Mouse (Mus musculus) right cerebral cortex, postnatal 25 days (tissue): Measurements from ENCODE around the gene Tbc1d1.

Source experiments
- DNase-seq: peaks from one replicate; pipeline ENCODE4 v3.0.0; 2022

The Tbc1d1 gene

DNA sequence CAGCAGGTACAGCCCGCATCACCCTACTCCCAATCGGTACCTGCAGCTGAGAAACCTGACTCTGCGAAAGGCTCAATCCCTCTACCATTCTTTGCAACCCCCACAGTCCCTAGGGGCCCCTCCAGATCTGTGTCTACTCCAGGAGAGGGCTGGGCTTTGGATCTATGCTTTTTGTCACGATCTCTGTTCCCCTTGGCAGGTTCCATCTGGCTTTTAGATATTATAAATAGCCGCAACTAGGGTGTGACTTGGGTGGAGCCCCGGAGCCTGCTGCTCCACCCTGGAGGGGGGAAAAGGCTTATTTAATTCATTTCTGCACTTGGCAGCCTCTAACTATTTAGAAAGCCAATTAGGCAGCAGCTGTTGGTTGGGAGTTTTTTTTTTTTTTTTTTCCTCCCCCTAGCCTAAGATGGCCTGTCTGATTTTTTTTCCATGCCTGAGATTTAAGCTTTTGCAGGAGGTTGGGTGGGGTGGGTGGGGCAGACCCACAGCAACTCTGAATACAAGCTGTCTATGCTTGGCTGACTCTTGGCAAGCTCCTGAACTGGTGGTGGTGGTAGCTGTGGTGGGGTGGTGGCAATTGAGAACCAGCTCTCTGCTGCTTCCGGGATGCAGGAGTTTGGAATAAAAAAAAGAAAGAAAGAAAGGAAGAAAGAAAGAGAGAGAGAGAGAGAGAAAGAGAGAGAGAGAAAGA lies 208.5 kb downstream of the Tbc1d1 start:
- DNase-seq: no peak

GRCm38 (mm10) chr5:64365187-64366066 lies 209.3 kb downstream of the Tbc1d1 start:
- DNase-seq: peak; percentile 51

DNA sequence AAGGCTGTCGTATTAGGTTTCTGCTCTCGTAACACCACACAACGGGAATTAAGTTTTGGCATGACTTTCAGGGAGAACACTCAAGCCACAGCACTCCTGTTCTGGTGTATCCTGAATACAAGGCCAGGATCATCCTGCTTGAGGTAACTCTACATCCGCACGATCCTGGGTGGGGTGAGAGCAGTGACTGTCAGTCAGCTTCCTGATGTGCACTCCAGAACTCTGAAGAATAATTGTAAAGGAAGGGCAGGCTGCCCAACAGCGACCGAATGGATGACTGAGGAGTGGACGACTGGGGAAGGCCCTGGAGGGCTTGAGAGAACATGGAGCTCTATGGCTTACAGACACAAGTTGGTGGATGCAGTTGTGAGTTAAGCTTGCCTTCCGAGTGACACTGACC lies 210.0 kb downstream of the Tbc1d1 start:
- no peak for DNase-seq

GRCm38 (mm10) chr5:64367426-64367825 lies 211.3 kb downstream of the Tbc1d1 start:
- DNase-seq: peak; percentile 69

DNA sequence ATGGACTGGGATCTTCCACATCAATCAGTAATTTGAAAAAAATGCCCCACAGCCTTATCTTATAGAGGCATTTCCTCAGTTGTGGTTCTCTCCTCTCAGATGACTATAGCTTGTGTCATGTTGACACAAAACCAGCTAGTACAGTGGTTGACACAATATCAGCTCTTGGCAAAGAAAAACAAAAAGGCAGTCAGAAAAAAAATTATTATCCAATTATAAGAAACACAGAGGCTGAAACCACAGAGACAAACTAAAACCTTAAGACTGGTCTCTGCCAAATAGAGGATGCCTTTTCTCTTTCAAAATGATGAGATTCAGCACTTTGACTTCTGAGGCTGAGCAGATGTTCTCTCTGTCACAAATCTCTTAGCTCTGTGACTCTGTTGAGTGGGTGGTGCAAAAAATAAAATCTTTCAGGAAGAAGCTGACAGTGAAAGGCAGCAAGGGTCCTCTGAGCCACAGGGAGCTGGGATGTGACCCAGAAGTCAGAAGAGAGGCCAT lies 215.3 kb downstream of the Tbc1d1 start:
- DNase-seq: no peak

GRCm38 (mm10) chr5:64372292-64372961 lies 216.3 kb downstream of the Tbc1d1 start:
- no peak for DNase-seq

DNA sequence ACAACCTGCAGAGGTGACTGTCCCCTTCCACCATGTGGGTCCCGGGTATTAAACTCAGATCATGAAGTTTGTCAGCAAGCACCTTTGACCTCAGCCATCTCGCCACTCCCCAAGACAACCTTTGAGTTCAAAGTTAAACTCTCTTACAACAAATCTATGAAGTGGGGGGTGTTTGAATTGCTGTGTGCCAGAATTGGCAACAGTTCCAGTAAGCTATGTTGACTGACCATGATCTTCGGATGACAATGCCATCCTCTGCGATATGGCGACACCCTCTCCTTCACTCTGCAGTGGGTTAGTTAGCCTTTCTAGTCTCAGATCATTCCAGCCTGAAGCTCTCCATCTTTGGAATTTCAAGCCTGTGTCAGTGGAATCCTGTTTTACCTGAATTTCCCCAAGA lies 217.6 kb downstream of the Tbc1d1 start:
- DNase-seq: no peak

DNA sequence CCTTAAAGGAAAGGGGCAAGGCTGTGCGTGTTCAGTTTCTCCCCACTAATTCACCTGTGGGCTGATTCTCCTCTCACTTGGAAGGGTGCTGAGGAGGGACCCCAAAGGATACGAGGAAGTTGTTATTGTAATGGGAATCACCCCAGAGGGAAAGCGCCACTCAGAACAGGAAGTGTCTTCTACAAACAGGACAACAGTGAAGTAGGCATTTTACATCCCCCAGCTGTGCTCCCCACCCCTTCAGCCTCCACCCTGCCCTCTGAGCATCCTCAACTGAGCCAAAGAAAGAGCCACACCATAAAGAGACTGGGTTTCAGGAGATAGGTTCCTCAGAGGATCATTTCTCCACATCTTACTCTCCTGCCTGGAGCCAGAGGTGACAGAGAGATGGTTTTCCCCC lies 219.7 kb downstream of the Tbc1d1 start:
- no peak for DNase-seq

- DNase-seq: no peak
These were observed 220.4 kb downstream of the Tbc1d1 start for GRCm38 (mm10) chr5:64376466-64376865.

GRCm38 (mm10) chr5:64377705-64378104 lies 221.6 kb downstream of the Tbc1d1 start:
- DNase-seq: no peak

GRCm38 (mm10) chr5:64378591-64379275 lies 222.6 kb downstream of the Tbc1d1 start:
- no peak for DNase-seq

DNA sequence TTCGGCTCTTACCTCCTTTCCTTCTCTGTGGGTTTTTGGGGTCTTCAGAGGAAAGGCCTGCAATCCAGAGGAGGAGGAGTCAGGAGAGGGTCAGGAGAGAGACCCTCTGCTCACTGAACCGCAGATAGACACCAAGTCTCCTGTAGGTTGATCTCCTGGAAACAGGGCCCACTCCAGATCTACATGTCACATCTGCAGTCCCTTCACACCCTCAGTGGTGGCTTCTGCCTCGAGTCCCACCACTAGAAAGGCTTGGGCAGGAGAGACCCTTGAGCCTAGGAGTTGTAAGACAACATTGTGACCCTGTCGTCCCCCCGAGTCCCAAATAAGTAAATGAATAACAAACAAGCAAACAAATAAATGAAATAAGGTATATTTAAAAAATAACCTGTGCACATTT lies 223.7 kb downstream of the Tbc1d1 start:
- no peak for DNase-seq

GRCm38 (mm10) chr5:64380698-64381375 lies 224.7 kb downstream of the Tbc1d1 start:
- no peak for DNase-seq

GRCm38 (mm10) chr5:64381538-64381937 lies 225.4 kb downstream of the Tbc1d1 start:
- no peak for DNase-seq

- DNase-seq: peak; percentile 79
These were observed 226.4 kb downstream of the Tbc1d1 start for GRCm38 (mm10) chr5:64382451-64383057.

DNA sequence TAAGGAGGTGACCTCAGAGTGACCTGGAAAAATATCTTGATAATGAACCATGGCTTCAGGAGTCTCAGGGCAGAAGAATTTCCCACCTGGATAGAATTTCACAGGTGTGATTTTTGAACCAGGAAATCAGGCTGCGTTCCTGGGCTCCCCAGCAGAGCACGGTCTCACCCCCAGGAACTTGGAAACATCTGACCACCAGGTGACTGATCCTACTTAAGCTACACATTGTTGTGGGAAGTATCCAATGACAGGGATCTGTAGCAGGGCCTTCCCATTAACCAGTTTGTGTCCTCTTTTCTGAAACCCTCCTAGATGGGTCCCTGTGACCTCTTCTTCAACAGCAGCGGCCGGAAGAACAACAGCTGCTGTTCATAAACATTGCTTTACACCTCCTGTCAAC lies 227.1 kb downstream of the Tbc1d1 start:
- DNase-seq: no peak

- DNase-seq: no peak
These were observed 228.4 kb downstream of the Tbc1d1 start for GRCm38 (mm10) chr5:64384546-64384945.

DNA sequence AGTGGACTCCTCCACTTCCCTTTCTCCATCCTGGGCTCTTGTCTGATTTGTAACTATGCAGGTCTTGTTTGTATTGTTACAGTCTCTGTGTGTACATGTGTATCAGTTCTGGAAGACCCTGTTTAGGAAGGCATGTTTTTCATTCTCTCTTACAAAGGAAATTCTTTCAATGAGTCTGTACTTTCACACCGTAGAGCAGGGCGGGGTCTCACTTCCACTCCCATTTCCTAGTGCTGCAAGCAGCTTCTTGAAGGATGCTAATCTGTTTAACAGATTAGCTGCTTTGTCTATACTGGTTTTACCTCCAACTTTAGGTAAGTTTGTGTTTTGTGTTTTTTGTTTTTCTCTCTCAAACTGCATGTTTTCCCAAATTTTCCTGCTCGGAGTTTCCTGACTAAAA lies 230.9 kb downstream of the Tbc1d1 start:
- DNase-seq: no peak

DNA sequence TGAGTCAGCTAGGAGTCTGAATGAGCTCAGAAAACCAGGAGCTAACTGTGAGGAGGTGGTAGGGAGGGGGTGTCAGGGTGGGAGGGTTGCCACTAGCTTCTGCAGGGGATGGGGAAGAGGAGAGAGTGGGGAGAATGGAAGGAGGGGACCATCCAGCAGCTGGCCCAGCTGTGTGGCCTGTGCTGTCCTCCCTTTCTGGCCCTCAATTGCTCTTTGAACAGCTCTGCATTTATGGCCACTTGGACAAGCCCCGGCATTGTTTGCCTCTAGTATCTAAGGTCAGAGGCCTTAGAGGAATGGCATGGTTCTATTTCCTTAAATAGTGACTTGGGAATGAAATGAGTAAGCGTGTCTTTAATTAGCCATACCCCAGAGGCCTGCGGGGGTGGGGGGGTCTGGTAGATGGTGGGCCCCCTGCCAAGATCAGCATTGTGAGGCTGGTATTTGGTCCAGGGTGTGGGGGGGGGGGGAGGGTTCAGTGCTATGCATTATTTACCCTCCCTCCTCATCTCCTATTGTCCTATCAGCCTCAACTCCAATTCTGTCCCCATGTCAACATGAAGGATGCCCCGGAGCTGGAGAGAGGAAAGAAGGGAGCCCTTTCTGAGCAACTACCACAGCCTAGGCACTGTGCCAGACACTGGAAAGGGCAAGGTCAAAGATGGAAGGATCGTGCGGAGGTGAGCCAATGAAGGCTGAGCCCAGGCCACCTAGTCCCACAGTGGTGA lies 233.3 kb downstream of the Tbc1d1 start:
- no peak for DNase-seq

DNA sequence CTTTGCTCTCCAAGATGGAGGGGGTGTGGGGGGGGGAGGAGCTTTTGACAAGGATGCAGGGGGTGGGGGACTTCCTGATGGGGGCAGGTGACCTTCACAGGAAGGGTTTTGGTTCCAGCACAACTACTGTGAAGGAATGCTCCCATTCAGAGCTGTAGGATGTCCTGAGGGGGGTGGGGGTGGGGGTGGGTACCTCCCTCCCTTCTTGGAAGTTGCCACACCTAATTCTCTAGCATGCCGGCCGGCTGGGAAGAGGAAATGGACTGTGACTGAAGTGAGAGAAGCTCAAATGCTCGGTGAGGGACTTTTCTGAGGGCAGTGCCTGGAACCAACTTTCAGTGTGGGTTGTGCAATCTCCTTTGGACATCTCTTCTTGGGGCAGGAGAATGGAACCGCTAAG lies 235.2 kb downstream of the Tbc1d1 start:
- DNase-seq: no peak

DNA sequence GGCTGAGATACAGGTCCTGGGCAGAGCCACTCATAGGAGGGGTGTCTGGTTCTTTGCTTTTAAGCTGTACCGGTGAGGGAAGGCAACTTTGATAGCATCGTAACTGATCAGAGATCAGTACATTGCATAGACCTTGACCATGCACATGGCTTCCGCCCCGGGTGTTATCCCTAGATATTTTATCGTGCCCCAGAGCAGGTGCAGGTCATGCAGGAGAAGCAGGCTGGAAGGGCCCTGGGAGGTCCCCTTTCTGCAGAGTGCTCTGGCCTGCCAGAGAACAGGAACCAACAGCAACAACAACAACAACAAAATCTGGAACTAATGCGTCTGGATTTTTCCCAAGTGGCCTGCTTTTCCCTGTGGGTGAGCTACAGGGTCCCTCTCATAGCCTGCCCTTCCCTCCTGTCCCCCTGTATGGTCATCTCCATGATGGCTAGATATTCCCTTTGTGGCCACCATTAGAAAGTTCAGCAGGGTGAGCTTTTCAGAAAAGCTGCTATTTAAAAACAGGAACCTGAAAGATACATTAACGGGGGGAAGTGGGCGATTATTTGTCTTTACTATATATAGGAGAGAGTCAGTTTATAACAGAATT lies 236.4 kb downstream of the Tbc1d1 start:
- DNase-seq: no peak
